Mouse (Mus musculus): Measurements from ENCODE around the gene Snrpc. TPM values are rescaled to one million over a fixed set of nuclear protein-coding genes. Genes with fewer than 3 reads are reported as not detected.

Gene Snrpc
- polyA plus RNA-seq, 1 experiment = 81.7 TPM

DNA sequence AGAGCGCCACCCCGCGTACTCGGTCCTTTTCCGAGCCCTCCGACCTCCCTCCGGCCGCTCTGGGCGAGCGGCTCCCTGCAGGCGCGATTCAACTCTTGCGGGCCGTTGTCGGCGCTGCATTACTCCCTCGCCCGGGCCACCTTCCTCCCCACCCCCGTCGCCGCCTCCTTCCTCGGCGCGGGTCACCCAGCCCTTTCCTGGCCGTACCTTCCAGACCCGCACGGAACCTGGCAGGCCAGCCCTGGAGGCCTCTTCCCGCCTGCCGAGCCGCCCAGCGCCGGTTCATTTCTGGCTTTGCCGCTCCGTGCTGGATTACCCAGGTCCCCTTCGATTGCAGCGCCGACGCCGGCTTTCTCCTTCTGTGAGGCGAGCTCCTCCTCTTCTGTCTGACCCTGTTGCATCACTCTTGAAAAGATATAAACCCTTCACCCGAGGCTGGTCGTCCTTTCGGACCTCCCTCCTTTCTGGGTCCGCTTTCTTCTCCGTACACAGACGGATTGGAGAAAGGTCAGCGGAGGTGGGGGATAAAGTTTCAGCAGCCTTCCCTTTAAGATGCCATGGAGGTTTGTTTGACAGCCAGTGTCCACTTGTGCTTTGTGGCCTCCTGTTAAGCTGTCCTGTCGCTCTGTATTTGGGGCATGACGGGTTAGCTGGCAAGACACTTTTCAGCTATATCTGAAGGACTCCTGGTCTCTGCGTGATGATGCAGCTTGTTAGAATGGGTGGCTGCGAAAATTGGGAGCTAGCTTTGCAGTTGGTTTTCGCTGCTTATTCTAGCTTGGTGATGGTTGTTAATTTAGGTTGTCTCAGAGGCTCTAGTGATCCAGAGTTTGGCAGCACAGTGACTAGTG is 19.1 kb downstream of the Snrpc start:
- Histone ChIP-seq H3K4me1 (ENCODE audit: control insufficient read depth, insufficient read depth, low read length) (peaks cover 13% of the 10 kb centered on the region), H3K27ac (ENCODE audit: insufficient read depth, low read length) (peak overlapping the region; percentile 89), H3K4me3 (replicated peaks; ENCODE audit: insufficient read depth, low read depth, low read length) (peak overlapping the region; percentile 93), H3K27me3 (ENCODE audit: control insufficient read depth, insufficient read depth, low read length) (no peaks in the 10 kb centered on the region)
- peak in 1 of 2 experiments; percentile 61 for DNase-seq
- TF ChIP-seq POLR2A (IDR thresholded peaks at IDR 0.05; ENCODE audit: borderline replicate concordance, insufficient read depth, low read length) (no peak), CTCF (IDR thresholded peaks at IDR 0.05; ENCODE audit: borderline replicate concordance, insufficient read depth, low read depth, low read length) (no peak)
- 1% methylated on average over 52 of the region's 52 CpGs for WGBS

GRCm38 (mm10) chr17:27857649-27858475 is 19.9 kb downstream of the Snrpc start:
- Histone ChIP-seq H3K4me1 (ENCODE audit: control insufficient read depth, insufficient read depth, low read length) (peaks cover 13% of the 10 kb centered on the region), H3K27ac (ENCODE audit: insufficient read depth, low read length) (0 out of 2 replicates have a peak overlapping the region, but pooled peaks have one; percentile 10), H3K4me3 (replicated peaks; ENCODE audit: insufficient read depth, low read depth, low read length) (peak overlapping the region; percentile 93), H3K27me3 (ENCODE audit: control insufficient read depth, insufficient read depth, low read length) (no peaks in the 10 kb centered on the region)
- TF ChIP-seq POLR2A (IDR thresholded peaks at IDR 0.05; ENCODE audit: borderline replicate concordance, insufficient read depth, low read length) (no peak), CTCF (IDR thresholded peaks at IDR 0.05; ENCODE audit: borderline replicate concordance, insufficient read depth, low read depth, low read length) (no peak)
- DNase-seq = no peak
- 49% methylated on average over 11 of the region's 11 CpGs for WGBS

DNA sequence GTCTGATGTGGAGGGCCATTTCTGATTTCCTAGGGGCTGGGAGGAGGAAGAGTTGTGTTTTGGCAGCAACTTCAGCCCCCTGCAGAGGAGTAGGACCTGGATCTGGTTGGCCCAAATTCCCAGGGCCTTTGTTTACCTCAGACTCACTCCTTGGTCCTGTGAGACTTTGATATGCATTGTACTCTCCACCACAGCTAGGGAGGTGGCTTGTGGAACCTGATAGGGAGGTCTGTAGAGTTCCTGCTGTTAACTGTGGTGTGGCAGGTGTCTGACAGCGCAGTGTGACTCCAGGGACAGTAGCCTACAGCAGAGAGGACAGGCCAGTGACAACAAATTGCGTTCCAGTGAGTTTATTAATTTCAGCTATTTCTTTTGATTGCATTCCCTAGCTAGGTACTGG is 21.2 kb downstream of the Snrpc start:
- H3K4me1 ChIP-seq (ENCODE audit: control insufficient read depth, insufficient read depth, low read length) = peaks cover 13% of the 10 kb centered on the region
- whole genome bisulfite sequencing = 23% methylated on average over 2 of the region's 2 CpGs
- H3K4me3 ChIP-seq (replicated peaks; ENCODE audit: insufficient read depth, low read depth, low read length) = no peak overlapping the region
- H3K27me3 ChIP-seq (ENCODE audit: control insufficient read depth, insufficient read depth, low read length) = no peaks in the 10 kb centered on the region
- TF ChIP-seq CTCF (IDR thresholded peaks at IDR 0.05; ENCODE audit: borderline replicate concordance, insufficient read depth, low read depth, low read length) = no peak
- TF ChIP-seq POLR2A (IDR thresholded peaks at IDR 0.05; ENCODE audit: borderline replicate concordance, insufficient read depth, low read length) = no peak
- no peak for DNase-seq
- no peak overlapping the region for H3K27ac ChIP-seq (ENCODE audit: insufficient read depth, low read length)

- no peak for DNase-seq
- Histone ChIP-seq H3K27me3 (ENCODE audit: control insufficient read depth, insufficient read depth, low read length) (no peaks in the 10 kb centered on the region), H3K4me1 (ENCODE audit: control insufficient read depth, insufficient read depth, low read length) (peaks cover 7% of the 10 kb centered on the region), H3K27ac (ENCODE audit: insufficient read depth, low read length) (no peak overlapping the region), H3K4me3 (replicated peaks; ENCODE audit: insufficient read depth, low read depth, low read length) (no peak overlapping the region)
- 74% methylated on average over 2 of the region's 2 CpGs for WGBS
- no peak for TF ChIP-seq POLR2A (IDR thresholded peaks at IDR 0.05; ENCODE audit: borderline replicate concordance, insufficient read depth, low read length)
- TF ChIP-seq CTCF (IDR thresholded peaks at IDR 0.05; ENCODE audit: borderline replicate concordance, insufficient read depth, low read depth, low read length) = no peak
These were observed 27.5 kb downstream of the Snrpc start for GRCm38 (mm10) chr17:27865461-27865860.

DNA sequence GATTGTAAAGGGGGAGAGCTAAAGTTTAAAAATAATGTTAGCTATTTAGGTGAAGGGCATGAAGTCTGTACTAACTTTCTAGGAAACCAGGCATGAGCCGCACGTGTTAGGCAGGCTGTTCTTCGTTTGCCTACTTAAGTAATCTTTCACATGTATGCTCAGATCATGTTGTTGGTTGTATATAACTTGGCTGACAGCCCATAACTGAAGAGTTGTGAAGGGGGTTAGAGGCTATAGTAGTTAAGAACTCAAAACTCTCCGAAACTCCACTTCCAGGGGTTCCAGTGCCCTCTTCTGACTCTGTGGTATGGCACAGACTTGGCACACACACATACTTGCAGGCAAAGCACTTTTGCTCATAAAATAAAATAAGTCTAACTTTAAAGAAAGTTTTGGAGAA is 28.8 kb downstream of the Snrpc start:
- H3K27me3 ChIP-seq (ENCODE audit: control insufficient read depth, insufficient read depth, low read length) = no peaks in the 10 kb centered on the region
- 90% methylated on average over 4 of the region's 4 CpGs for WGBS
- no peak for DNase-seq
- H3K4me3 ChIP-seq (replicated peaks; ENCODE audit: insufficient read depth, low read depth, low read length) = no peak overlapping the region
- TF ChIP-seq POLR2A (IDR thresholded peaks at IDR 0.05; ENCODE audit: borderline replicate concordance, insufficient read depth, low read length) (no peak), CTCF (IDR thresholded peaks at IDR 0.05; ENCODE audit: borderline replicate concordance, insufficient read depth, low read depth, low read length) (no peak)
- no peak overlapping the region for H3K27ac ChIP-seq (ENCODE audit: insufficient read depth, low read length)
- H3K4me1 ChIP-seq (ENCODE audit: control insufficient read depth, insufficient read depth, low read length) = peaks cover 7% of the 10 kb centered on the region

GRCm38 (mm10) chr17:27871851-27872250 is 33.9 kb downstream of the Snrpc start:
- WGBS = 15% methylated on average over 3 of the region's 3 CpGs
- H3K27ac ChIP-seq (ENCODE audit: insufficient read depth, low read length) = peak overlapping the region; percentile 89

DNA sequence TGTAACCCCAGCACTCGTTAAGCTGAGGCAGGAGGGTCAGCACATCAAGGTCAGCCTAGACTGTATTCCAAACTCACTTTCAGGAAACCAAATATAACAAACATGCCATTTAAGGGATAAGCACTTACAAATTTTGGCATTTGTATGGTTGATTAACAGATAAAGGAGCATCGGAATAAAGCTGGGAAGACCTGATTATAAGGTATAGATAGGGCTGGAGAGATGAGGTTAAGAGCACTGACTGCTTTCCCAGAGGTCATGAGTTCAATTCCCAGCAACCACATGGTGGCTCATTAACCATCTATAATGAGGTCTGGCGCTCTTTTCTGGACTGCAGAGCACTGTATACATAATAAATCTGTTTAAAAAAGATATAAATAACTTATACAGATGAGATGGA is 35.6 kb downstream of the Snrpc start:
- Histone ChIP-seq H3K27me3 (ENCODE audit: control insufficient read depth, insufficient read depth, low read length) (no peaks in the 10 kb centered on the region), H3K27ac (ENCODE audit: insufficient read depth, low read length) (no peak overlapping the region), H3K4me3 (replicated peaks; ENCODE audit: insufficient read depth, low read depth, low read length) (no peak overlapping the region), H3K4me1 (ENCODE audit: control insufficient read depth, insufficient read depth, low read length) (peaks cover 12% of the 10 kb centered on the region)
- TF ChIP-seq POLR2A (IDR thresholded peaks at IDR 0.05; ENCODE audit: borderline replicate concordance, insufficient read depth, low read length) (no peak), CTCF (IDR thresholded peaks at IDR 0.05; ENCODE audit: borderline replicate concordance, insufficient read depth, low read depth, low read length) (no peak)
- DNase-seq = no peak
- 78% methylated on average over 3 of the region's 3 CpGs for WGBS

More at GRCm38 (mm10) chr17:27871851-27872250, 33.9 kb downstream of the Snrpc start:
- TF ChIP-seq CTCF (IDR thresholded peaks at IDR 0.05; ENCODE audit: borderline replicate concordance, insufficient read depth, low read depth, low read length) = no peak
- TF ChIP-seq POLR2A (IDR thresholded peaks at IDR 0.05; ENCODE audit: borderline replicate concordance, insufficient read depth, low read length) = no peak
- peak; percentile 58 to 89 for DNase-seq
- Histone ChIP-seq H3K4me1 (ENCODE audit: control insufficient read depth, insufficient read depth, low read length) (peaks cover 12% of the 10 kb centered on the region), H3K4me3 (replicated peaks; ENCODE audit: insufficient read depth, low read depth, low read length) (no peak overlapping the region), H3K27me3 (ENCODE audit: control insufficient read depth, insufficient read depth, low read length) (no peaks in the 10 kb centered on the region)
